Mouse (Mus musculus): ENCODE data around the gene Txnrd2.

Txnrd2 gene

GRCm38 (mm10) chr16:18486126-18486525 is 59.9 kb downstream of the Txnrd2 start:
- DNase-seq (ENCODE audit: low spot score), result no peak

GRCm38 (mm10) chr16:18490281-18490680 is 64.1 kb downstream of the Txnrd2 start:
- no peak for DNase-seq (ENCODE audit: low spot score)

GRCm38 (mm10) chr16:18490894-18491293 is 64.7 kb downstream of the Txnrd2 start:
- no peak for DNase-seq (ENCODE audit: low spot score)

- no peak for DNase-seq (ENCODE audit: low spot score)
Measured at GRCm38 (mm10) chr16:18497865-18498515, 71.8 kb downstream of the Txnrd2 start.

GRCm38 (mm10) chr16:18498558-18498990 is 72.4 kb downstream of the Txnrd2 start, which contains the start of the genes Gnb1l and Rtl10:
Gene Gnb1l, plus strand, starts transcription at chr16:18498713.
Gene Rtl10, plus strand, starts transcription at chr16:18498901.
- peak; percentile 93 for DNase-seq (ENCODE audit: low spot score)

GRCm38 (mm10) chr16:18498996-18499395 is 72.8 kb downstream of the Txnrd2 start:
- no peak for DNase-seq (ENCODE audit: low spot score)

- DNase-seq (ENCODE audit: low spot score), result no peak
Measured at GRCm38 (mm10) chr16:18501531-18501930, 75.3 kb downstream of the Txnrd2 start.

GRCm38 (mm10) chr16:18503566-18504342 is 77.6 kb downstream of the Txnrd2 start:
- peak; percentile 56 for DNase-seq (ENCODE audit: low spot score)

- DNase-seq (ENCODE audit: low spot score), result no peak
Measured at GRCm38 (mm10) chr16:18506524-18507199, 80.5 kb downstream of the Txnrd2 start.

- no peak for DNase-seq (ENCODE audit: low spot score)
Measured at GRCm38 (mm10) chr16:18507200-18507549, 81.0 kb downstream of the Txnrd2 start.

- DNase-seq (ENCODE audit: low spot score), result no peak
Measured at GRCm38 (mm10) chr16:18511741-18512140, 85.6 kb downstream of the Txnrd2 start.

- DNase-seq (ENCODE audit: low spot score), result no peak
Measured at GRCm38 (mm10) chr16:18513508-18513907, 87.3 kb downstream of the Txnrd2 start.

GRCm38 (mm10) chr16:18518091-18518490 is 91.9 kb downstream of the Txnrd2 start:
- peak; percentile 11 for DNase-seq (ENCODE audit: low spot score)

- DNase-seq (ENCODE audit: low spot score), result no peak
Measured at GRCm38 (mm10) chr16:18523563-18524245, 97.5 kb downstream of the Txnrd2 start.

- DNase-seq (ENCODE audit: low spot score), result no peak
Measured at GRCm38 (mm10) chr16:18528656-18529055, 102.5 kb downstream of the Txnrd2 start.

Data from T-cell, adult 2 months (primary cell).